Mouse (Mus musculus) brain, embryonic 14.5 days (tissue): ENCODE measurements around the gene Id3. TPM values are rescaled to one million over a fixed set of nuclear protein-coding genes. Genes with fewer than 3 reads are reported as not detected.

Source experiments
- DNase-seq: peaks from one replicate; pipeline ENCODE4 v3.0.0-alpha.2; 2011; ENCODE audit warnings: low read depth
- CTCF ChIP-seq: fragments of 200-500 bp; IDR thresholded peaks from 2 replicates; pipeline ENCODE4 v1.5.1; 2012; ENCODE audit warnings: inconsistent platforms, mild to moderate bottlenecking, moderate library complexity, borderline replicate concordance; ENCODE audit not compliant: insufficient read depth, insufficient read length; ENCODE audit errors: extremely low read depth
- POLR2A ChIP-seq: fragments of 200-500 bp; IDR thresholded peaks from 2 replicates; pipeline ENCODE4 v1.6.1; 2012; ENCODE audit warnings: mild to moderate bottlenecking, inconsistent platforms, borderline replicate concordance; ENCODE audit not compliant: poor library complexity, insufficient read depth, insufficient read length, severe bottlenecking; ENCODE audit errors: extremely low read depth
- polyA plus RNA-seq: library from polyadenylated mRNA; depleted of rRNA; stranded (reverse); fragments of >200 nt; gene quantifications from 2 replicates; pipeline ENCODE4 v1.2.3, GENCODE M21; 2012

Id3 gene
- polyA plus RNA-seq, 1 experiment: 107 TPM

- TF ChIP-seq POLR2A (no peak), CTCF (no peak)
- DNase-seq: no peak
Measured at GRCm38 (mm10) chr4:136126019-136126418, 17.3 kb upstream of the Id3 start.

- TF ChIP-seq CTCF (no peak), POLR2A (no peak)
- DNase-seq: no peak
Measured at GRCm38 (mm10) chr4:136127670-136128069, 15.6 kb upstream of the Id3 start.

GRCm38 (mm10) chr4:136129842-136130241, 13.5 kb upstream of the Id3 start:
- DNase-seq: no peak
- TF ChIP-seq POLR2A (no peak), CTCF (peak; percentile 27; the same call in 1 of the 2 replicates)

GRCm38 (mm10) chr4:136133801-136134200, 9.5 kb upstream of the Id3 start:
- no peak for TF ChIP-seq POLR2A
- no peak for TF ChIP-seq CTCF
- no peak for DNase-seq

- peak; percentile 72 for DNase-seq
- TF ChIP-seq POLR2A (peak; percentile 9; the same call in 1 of the 2 replicates), CTCF (no peak)
Measured at GRCm38 (mm10) chr4:136134418-136134977, 8.8 kb upstream of the Id3 start.

- peak; percentile 26; the same call in 1 of the 2 replicates for TF ChIP-seq POLR2A
- no peak for TF ChIP-seq CTCF
Measured at GRCm38 (mm10) chr4:136134978-136135873, 8.1 kb upstream of the Id3 start.

GRCm38 (mm10) chr4:136135874-136136728, 7.2 kb upstream of the Id3 start:
- DNase-seq: peak; percentile 77
- no peak for TF ChIP-seq POLR2A
- TF ChIP-seq CTCF: peak; percentile 11; the same call in 1 of the 2 replicates

More at GRCm38 (mm10) chr4:136134978-136135873, 8.1 kb upstream of the Id3 start:
- peak; percentile 93 for DNase-seq

GRCm38 (mm10) chr4:136139326-136140110, 3.8 kb upstream of the Id3 start:
- TF ChIP-seq CTCF: no peak

GRCm38 (mm10) chr4:136140327-136141250, 2.7 kb upstream of the Id3 start:
- TF ChIP-seq POLR2A (no peak), CTCF (peak; percentile 16; the same call in 1 of the 2 replicates)
- DNase-seq: peak; percentile 97

More at GRCm38 (mm10) chr4:136139326-136140110, 3.8 kb upstream of the Id3 start:
- DNase-seq: no peak

GRCm38 (mm10) chr4:136142267-136143192, 767 bp upstream of the Id3 start:
- peak; percentile 9 for DNase-seq
- TF ChIP-seq POLR2A: no peak
- no peak for TF ChIP-seq CTCF
